Mouse (Mus musculus) limb, embryonic 12.5 days (tissue): Measurements from ENCODE around the gene Ankrd36. TPM values are rescaled to one million over a fixed set of nuclear protein-coding genes. Genes with fewer than 3 reads are reported as not detected.
A peak's percentile ranks its signal among the peaks of the same experiment; 100 is the strongest.

Source experiments
- ATAC-seq: fragments of 200-750 bp; cut with Nextera tagmentation; 2 replicates; pipeline ENCODE4 v1.8.0; 2017; ENCODE audit warnings: low read depth, moderate TSS enrichment; ENCODE audit not compliant: insufficient number of reproducible peaks, insufficient read depth, low FRiP score, low TSS enrichment
- H3K27ac ChIP-seq: fragments of 300-500 bp; sonication (generic); 2 replicates; pipeline ENCODE4 v1.5.1; 2016; ENCODE audit warnings: mild to moderate bottlenecking, moderate library complexity
- H3K27me3 ChIP-seq: fragments of 300-500 bp; sonication (generic); 2 replicates; pipeline ENCODE4 v1.6.1; 2016; ENCODE audit warnings: mild to moderate bottlenecking, moderate library complexity
- H3K36me3 ChIP-seq: fragments of 300-500 bp; sonication (generic); 2 replicates; pipeline ENCODE4 v1.6.1; 2016; ENCODE audit warnings: mild to moderate bottlenecking, moderate library complexity
- H3K4me1 ChIP-seq: fragments of 300-500 bp; sonication (generic); replicated peaks from 2 replicates; pipeline ENCODE4 v1.6.1; 2016
- H3K4me2 ChIP-seq: fragments of 300-500 bp; sonication (generic); 2 replicates; pipeline ENCODE4 v1.6.1; 2016; ENCODE audit warnings: mild to moderate bottlenecking, moderate library complexity
- H3K4me3 ChIP-seq: fragments of 300-500 bp; sonication (generic); replicated peaks from 2 replicates; pipeline ENCODE4 v1.5.1; 2016; ENCODE audit warnings: mild to moderate bottlenecking
- H3K9ac ChIP-seq: fragments of 300-500 bp; sonication (generic); replicated peaks from 2 replicates; pipeline ENCODE4 v1.6.1; 2016; ENCODE audit warnings: mild to moderate bottlenecking, moderate library complexity
- H3K9me3 ChIP-seq: fragments of 300-500 bp; sonication (generic); 2 replicates; pipeline ENCODE4 v1.6.1; 2016; ENCODE audit warnings: mild to moderate bottlenecking, moderate library complexity
- WGBS: fragments of 180-500 bp; shearing (Covaris S2); methylation state at CpG from one replicate; pipeline ENCODE4 v1.1.7; 2016; 5-methylcytosine and 5-hydroxymethylcytosine counted together
- polyA plus RNA-seq: library from polyadenylated mRNA; unstranded; fragments of >200 nt; fragmentation: Nextera tagmentation; extraction: Ambion mirVana; gene quantifications from 2 replicates; pipeline ENCODE4 v1.2.1, GENCODE M21; 2016

Ankrd36 gene
- polyA plus RNA-seq: not detected in 2 replicates

- Histone ChIP-seq H3K4me2 (no peak within 1 kb of the TSS), H3K27me3 (no peaks in the 10 kb centered on the region), H3K4me3 (no peak within 1 kb of the TSS), H3K9ac (no peak within 1 kb of the TSS), H3K4me1 (no peaks in the 10 kb centered on the region), H3K9me3 (0 out of 2 replicates have a peak, but pooled peaks cover 4% of the 10 kb centered on the region), H3K27ac (no peak within 1 kb of the TSS), H3K36me3 (no peaks in the 10 kb centered on the region)
- 87% methylated on average over 12 of the region's 12 CpGs for WGBS
- ATAC-seq: no peak
Observed at GRCm38 (mm10) chr11:5569474-5569873, at the start of gene Ankrd36. Gene Ankrd36, plus strand, starts transcription at chr11:5569684.

- Histone ChIP-seq H3K4me2 (peak within 1 kb of the TSS; percentile 63), H3K36me3 (peaks cover 34% of the 10 kb centered on the region), H3K27ac (peak within 1 kb of the TSS; percentile 93), H3K27me3 (no peaks in the 10 kb centered on the region), H3K9ac (peak within 1 kb of the TSS; percentile 97), H3K9me3 (no peaks in the 10 kb centered on the region), H3K4me3 (peak within 1 kb of the TSS; percentile 98), H3K4me1 (peaks cover 16% of the 10 kb centered on the region)
- peak; percentile 97 for ATAC-seq
- WGBS: under 1% methylated on average over 72 of the region's 72 CpGs
Observed at GRCm38 (mm10) chr11:5520412-5521265, 48.8 kb upstream of the Ankrd36 start, which contains the start of gene Xbp1. Gene Xbp1, plus strand, starts transcription at chr11:5520659.

GRCm38 (mm10) chr11:5521266-5521515 is 48.3 kb upstream of the Ankrd36 start:
- no peak for ATAC-seq
- WGBS: 0% methylated on average over 13 of the region's 13 CpGs

GRCm38 (mm10) chr11:5521516-5522291 is 47.8 kb upstream of the Ankrd36 start:
- peaks cover 16% of the 10 kb centered on the region for H3K4me1 ChIP-seq
- peak overlapping the region; percentile 98 for H3K4me3 ChIP-seq
- H3K27me3 ChIP-seq: no peaks in the 10 kb centered on the region
- peak overlapping the region; percentile 97 for H3K9ac ChIP-seq
- no peaks in the 10 kb centered on the region for H3K9me3 ChIP-seq
- H3K36me3 ChIP-seq: peaks cover 45% of the 10 kb centered on the region
- H3K4me2 ChIP-seq: peak overlapping the region; percentile 63
- peak overlapping the region; percentile 93 for H3K27ac ChIP-seq
- under 1% methylated on average over 34 of the region's 34 CpGs for WGBS
- no peak for ATAC-seq

More at GRCm38 (mm10) chr11:5521266-5521515, 48.3 kb upstream of the Ankrd36 start:
- peak overlapping the region; percentile 93 for H3K27ac ChIP-seq
- no peaks in the 10 kb centered on the region for H3K27me3 ChIP-seq
- peak overlapping the region; percentile 97 for H3K9ac ChIP-seq
- H3K4me1 ChIP-seq: peaks cover 16% of the 10 kb centered on the region
- H3K4me2 ChIP-seq: peak overlapping the region; percentile 63
- no peaks in the 10 kb centered on the region for H3K9me3 ChIP-seq
- peaks cover 39% of the 10 kb centered on the region for H3K36me3 ChIP-seq
- peak overlapping the region; percentile 98 for H3K4me3 ChIP-seq

- H3K9ac ChIP-seq: no peak overlapping the region
- 93% methylated on average over 11 of the region's 11 CpGs for WGBS
- no peaks in the 10 kb centered on the region for H3K27me3 ChIP-seq
- peaks cover 16% of the 10 kb centered on the region for H3K4me1 ChIP-seq
- peak overlapping the region; percentile 63 for H3K4me2 ChIP-seq
- no peak overlapping the region for H3K4me3 ChIP-seq
- no peaks in the 10 kb centered on the region for H3K9me3 ChIP-seq
- peaks cover 56% of the 10 kb centered on the region for H3K36me3 ChIP-seq
- ATAC-seq: no peak
- H3K27ac ChIP-seq: no peak overlapping the region
Observed at GRCm38 (mm10) chr11:5522798-5523415, 46.6 kb upstream of the Ankrd36 start.

GRCm38 (mm10) chr11:5525418-5525817 is 44.1 kb upstream of the Ankrd36 start:
- no peak overlapping the region for H3K9ac ChIP-seq
- peaks cover 80% of the 10 kb centered on the region for H3K36me3 ChIP-seq
- no peak overlapping the region for H3K4me2 ChIP-seq
- no peaks in the 10 kb centered on the region for H3K27me3 ChIP-seq
- H3K4me3 ChIP-seq: no peak overlapping the region
- no peak overlapping the region for H3K27ac ChIP-seq
- H3K4me1 ChIP-seq: peaks cover 13% of the 10 kb centered on the region
- 88% methylated on average over 4 of the region's 4 CpGs for WGBS
- H3K9me3 ChIP-seq: no peaks in the 10 kb centered on the region
- ATAC-seq: no peak

GRCm38 (mm10) chr11:5526573-5527439 is 42.7 kb upstream of the Ankrd36 start:
- no peak for ATAC-seq
- H3K4me3 ChIP-seq: no peak overlapping the region
- peaks cover 94% of the 10 kb centered on the region for H3K36me3 ChIP-seq
- no peak overlapping the region for H3K4me2 ChIP-seq
- no peak overlapping the region for H3K27ac ChIP-seq
- no peaks in the 10 kb centered on the region for H3K27me3 ChIP-seq
- peaks cover 13% of the 10 kb centered on the region for H3K4me1 ChIP-seq
- WGBS: 92% methylated on average over 7 of the region's 7 CpGs
- H3K9me3 ChIP-seq: no peaks in the 10 kb centered on the region
- no peak overlapping the region for H3K9ac ChIP-seq

- WGBS: 90% methylated on average over 5 of the region's 5 CpGs
- Histone ChIP-seq H3K9me3 (no peaks in the 10 kb centered on the region), H3K4me2 (no peak overlapping the region), H3K9ac (no peak overlapping the region), H3K27me3 (no peaks in the 10 kb centered on the region), H3K36me3 (peaks cover 99% of the 10 kb centered on the region), H3K27ac (no peak overlapping the region), H3K4me3 (no peak overlapping the region), H3K4me1 (peaks cover under 1% of the 10 kb centered on the region)
- no peak for ATAC-seq
Observed at GRCm38 (mm10) chr11:5527865-5528523, 41.5 kb upstream of the Ankrd36 start.

GRCm38 (mm10) chr11:5528841-5529240 is 40.6 kb upstream of the Ankrd36 start:
- H3K9me3 ChIP-seq: no peaks in the 10 kb centered on the region
- H3K36me3 ChIP-seq: peaks cover 99% of the 10 kb centered on the region
- ATAC-seq: no peak
- no peak overlapping the region for H3K4me2 ChIP-seq
- WGBS: 83% methylated on average over 5 of the region's 5 CpGs
- no peak overlapping the region for H3K4me3 ChIP-seq
- no peak overlapping the region for H3K27ac ChIP-seq
- H3K27me3 ChIP-seq: no peaks in the 10 kb centered on the region
- no peak overlapping the region for H3K9ac ChIP-seq
- H3K4me1 ChIP-seq: no peaks in the 10 kb centered on the region

GRCm38 (mm10) chr11:5530172-5530571 is 39.3 kb upstream of the Ankrd36 start:
- H3K36me3 ChIP-seq: peaks cover 99% of the 10 kb centered on the region
- WGBS: 88% methylated on average over 5 of the region's 5 CpGs
- ATAC-seq: no peak

More at GRCm38 (mm10) chr11:5530172-5530571, 39.3 kb upstream of the Ankrd36 start:
- H3K9ac ChIP-seq: no peak overlapping the region
- H3K27me3 ChIP-seq: no peaks in the 10 kb centered on the region
- H3K4me3 ChIP-seq: no peak overlapping the region
- H3K4me2 ChIP-seq: no peak overlapping the region
- H3K27ac ChIP-seq: no peak overlapping the region
- H3K4me1 ChIP-seq: no peaks in the 10 kb centered on the region
- H3K9me3 ChIP-seq: no peaks in the 10 kb centered on the region
